Mouse (Mus musculus): ENCODE data around the gene Adipoq. TPM values are rescaled to one million over a fixed set of nuclear protein-coding genes. Genes with fewer than 3 reads are reported as not detected.
"Not testable (repeated sequence)": the region's sequence is repeated elsewhere in the genome, so short reads cannot be mapped to it uniquely, and the experiment has no call there.

Adipoq gene
- total RNA-seq, 2 experiments from 2014 or later, result not detected

DNA sequence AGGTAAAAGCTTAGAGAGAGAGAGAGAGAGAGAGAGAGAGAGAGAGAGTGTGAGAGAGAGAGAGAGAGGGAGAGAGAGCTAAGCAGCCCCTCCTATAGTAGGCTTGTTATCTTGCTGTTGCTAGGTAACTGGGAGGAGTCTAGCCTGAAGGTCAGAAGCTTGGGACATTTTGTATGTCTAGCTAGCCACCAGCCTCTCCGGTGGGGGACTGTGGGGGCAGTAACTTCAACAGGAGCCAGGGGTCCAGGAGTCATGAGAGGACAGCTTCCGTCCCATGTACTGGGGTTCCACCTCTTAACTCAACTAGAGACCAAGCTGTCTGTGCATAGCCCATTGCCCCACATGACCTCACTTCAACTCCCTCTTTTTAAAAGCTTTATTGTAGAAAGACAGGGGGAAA is 12.6 kb downstream of the Adipoq start:
- no peak for ATAC-seq (replicated peaks; ENCODE audit: poor library complexity)

DNA sequence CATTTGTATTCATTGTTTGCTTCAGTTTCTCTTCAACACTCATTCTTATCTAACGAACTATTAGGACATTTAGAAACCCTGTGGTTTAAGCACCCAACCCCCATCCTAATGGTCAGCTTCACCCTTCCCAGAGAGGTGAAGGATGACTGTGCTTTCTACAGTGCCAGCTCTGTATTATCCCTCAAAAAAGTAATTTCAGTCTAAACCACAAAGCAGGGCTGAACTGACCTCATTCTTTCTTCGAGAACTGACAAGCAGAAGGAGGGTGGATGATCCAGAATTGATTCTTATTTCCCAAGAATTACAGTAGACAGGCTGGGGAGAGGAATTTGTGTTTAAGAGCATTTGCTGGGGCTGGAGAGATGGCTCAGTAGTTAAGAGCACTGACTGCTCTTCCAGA is 13.4 kb downstream of the Adipoq start:
- ATAC-seq (replicated peaks; ENCODE audit: poor library complexity), result no peak; the same call in 1 of the 2 replicates

DNA sequence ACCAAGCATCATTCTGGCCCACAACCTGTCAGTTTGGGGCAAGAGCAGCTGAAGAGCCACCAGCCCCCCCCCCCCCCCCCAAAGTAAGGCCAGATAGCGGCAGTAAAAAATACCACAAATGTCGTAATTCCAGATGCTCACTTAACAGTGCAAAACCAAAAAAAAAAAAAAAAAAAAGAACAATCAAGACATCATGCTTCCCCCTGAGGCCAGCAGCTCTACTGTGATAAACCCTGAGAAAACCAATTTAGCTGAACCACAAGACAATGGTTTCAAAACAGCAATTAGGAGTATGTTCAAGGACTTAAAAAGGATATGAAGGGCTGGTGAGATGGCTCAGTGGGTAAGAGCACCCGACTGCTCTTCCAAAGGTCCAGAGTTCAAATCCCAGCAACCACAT is 15.8 kb downstream of the Adipoq start:
- peak; percentile 72 for ATAC-seq (replicated peaks; ENCODE audit: poor library complexity)

DNA sequence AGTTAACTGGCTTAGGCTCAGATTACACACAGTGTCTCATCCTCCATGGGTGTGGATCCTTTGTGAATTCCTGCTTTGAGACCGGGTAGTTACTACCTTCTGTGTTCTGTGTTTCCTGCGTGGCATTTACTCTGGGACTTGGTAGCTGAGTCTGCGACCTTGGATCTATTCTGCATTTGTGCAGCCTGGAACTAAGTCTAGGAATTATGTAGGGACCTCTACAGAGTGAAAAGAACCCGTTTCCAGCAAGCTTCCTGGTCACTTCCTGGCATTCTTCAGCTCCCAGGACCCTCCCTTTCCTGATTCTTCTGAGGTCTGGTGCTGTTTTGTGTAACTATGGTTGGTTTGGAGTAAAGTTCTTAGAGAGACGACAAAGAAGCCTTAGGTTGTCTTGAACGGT is 18.1 kb downstream of the Adipoq start:
- ATAC-seq (replicated peaks; ENCODE audit: poor library complexity), result no peak

DNA sequence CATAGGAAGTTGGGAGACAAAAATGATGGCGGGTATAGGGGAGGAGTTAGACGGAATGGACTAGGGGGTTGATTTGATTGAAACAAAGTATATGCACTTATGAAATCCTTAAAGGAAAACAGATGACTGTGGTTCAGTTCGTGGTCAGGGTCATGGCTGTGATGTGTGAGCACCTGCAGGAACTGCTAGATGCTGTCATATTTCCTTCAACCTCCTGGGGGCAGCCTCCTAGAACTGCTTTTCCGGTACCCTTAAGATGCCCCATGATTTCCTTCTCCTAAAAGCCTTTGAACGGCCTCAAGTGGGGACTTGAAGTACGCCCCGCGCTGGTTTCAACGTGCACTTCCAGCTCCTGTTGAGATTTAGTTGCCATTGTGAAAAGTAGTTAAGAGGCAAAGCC is 19.1 kb downstream of the Adipoq start:
- ATAC-seq (replicated peaks; ENCODE audit: poor library complexity), result peak; percentile 49

DNA sequence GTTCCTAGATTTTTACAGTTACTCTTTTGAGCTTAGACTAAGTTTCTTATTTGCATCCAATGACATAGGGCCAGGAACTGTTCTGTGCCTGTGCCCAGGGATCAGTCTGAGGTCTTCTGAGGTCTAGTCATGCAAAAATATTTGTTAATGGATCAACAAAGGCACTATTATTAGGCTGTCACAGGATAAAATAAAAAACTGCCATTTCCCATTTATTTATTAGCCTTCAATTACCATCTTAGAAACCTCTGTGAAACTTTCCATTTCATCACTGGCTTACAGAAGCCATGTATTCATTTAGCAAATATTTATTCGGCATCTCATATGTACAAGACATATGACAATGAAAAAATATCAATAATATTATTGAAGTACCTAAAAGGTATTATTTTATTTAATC is 20.3 kb downstream of the Adipoq start:
- no peak for ATAC-seq (replicated peaks; ENCODE audit: poor library complexity)

GRCm38 (mm10) chr16:23167079-23167478 is 20.7 kb downstream of the Adipoq start:
- ATAC-seq (replicated peaks; ENCODE audit: poor library complexity), result peak; percentile 51; the same call in 1 of the 2 replicates

- no peak for ATAC-seq (replicated peaks; ENCODE audit: poor library complexity)
These were observed 24.5 kb downstream of the Adipoq start for GRCm38 (mm10) chr16:23170813-23171212.

DNA sequence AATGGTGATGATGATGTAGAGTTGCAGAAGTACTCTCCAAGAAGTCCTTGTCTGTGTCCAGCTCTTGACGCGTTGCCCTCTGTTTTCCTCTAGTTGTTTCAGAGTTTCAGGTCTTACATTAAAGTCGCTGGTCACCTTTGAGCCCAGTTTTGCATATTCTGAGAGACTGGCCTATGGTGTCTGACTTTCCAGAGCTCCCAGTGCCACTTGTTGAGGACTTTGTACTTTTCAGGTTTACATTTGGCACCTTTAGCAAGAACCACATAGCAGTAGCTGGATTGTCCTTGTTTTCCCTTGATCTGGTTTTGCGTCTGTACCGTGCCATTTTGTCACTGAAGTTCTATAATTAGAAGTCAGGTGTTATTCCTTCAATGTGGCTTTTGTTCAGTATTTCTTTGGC is 27.6 kb downstream of the Adipoq start:
- no peak for ATAC-seq (replicated peaks; ENCODE audit: poor library complexity)

GRCm38 (mm10) chr16:23174855-23175254 is 28.5 kb downstream of the Adipoq start:
- ATAC-seq (replicated peaks; ENCODE audit: poor library complexity), result 0 out of 2 replicates have a peak, but pooled peaks have one; percentile 23

DNA sequence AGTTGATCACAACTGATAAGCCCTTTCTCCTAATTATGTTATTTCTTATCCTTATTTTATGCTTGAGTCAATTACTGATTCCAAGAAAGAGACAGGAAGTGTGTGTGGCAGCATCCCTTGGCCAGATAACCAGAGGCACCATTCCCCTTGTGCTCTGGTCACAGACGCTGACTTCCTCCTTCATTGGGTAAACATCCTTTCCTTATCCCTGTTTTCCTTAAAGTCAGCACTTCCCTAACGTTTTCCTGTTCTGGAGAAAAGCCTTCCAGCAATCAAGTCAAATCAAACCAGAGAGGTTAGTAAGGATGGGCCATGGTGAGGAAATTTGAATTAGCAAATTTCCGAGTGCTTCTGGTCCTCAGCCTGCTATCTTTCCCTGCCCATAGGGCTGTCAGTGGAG is 29.6 kb downstream of the Adipoq start:
- ATAC-seq (replicated peaks; ENCODE audit: poor library complexity), result no peak

DNA sequence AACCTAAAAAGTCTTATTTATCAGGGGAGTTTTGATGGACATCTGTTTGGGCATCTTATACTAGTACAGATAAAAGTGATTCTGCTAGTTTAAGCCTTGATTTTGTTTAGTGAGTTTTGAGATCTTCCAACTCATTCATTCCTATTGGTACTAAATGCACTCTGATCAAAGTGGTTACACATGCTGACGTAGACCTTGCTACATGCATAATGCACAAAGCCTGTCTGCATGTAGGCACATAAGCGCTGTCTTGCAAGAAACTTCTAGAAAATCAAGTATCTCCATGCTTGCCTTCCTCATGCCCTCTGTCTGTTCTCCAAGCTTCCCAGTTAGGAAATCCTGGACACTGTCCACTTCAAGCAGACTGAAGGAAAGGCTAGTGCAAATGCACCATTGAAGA is 31.5 kb downstream of the Adipoq start:
- ATAC-seq (replicated peaks; ENCODE audit: poor library complexity), result no peak

DNA sequence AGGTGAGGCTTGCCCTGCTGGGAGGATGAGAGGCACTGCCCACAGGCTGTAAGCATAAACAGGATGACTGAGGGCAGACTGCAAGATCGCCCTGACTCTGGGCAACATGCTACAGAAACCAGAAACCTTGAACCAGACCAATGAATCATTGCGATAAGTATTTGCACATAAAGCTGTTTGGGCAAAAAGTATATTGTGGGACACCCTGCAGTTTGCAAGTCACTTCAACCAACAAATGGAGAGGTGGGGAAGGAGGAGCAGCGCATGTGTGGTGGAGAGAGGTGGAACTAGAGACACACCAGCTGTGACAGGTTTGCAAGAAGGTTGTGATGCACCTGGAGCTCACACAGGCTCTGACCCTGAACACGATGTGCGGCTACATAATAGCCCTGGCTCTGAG is 32.5 kb downstream of the Adipoq start:
- ATAC-seq (replicated peaks; ENCODE audit: poor library complexity), result no peak

DNA sequence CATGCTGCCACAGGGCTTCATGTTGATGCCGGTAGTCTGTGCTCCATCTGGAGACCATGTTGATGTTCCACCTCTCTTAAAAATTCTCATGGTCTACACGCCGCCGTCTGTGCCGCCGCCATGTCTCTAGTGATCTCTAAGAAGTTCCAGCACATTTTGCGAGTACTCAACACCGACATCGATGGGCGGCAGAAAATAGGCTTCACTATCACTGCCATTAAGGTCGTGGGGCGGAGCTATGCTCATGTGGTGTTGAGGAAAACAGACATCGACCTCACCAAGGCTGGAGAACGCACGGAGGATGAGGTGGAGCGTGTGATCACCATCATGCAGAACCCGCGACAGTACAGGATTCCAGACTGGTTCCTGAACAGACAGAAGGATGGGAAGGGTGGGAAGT is 33.1 kb downstream of the Adipoq start:
- not testable (repeated sequence) for ATAC-seq (replicated peaks; ENCODE audit: poor library complexity)

DNA sequence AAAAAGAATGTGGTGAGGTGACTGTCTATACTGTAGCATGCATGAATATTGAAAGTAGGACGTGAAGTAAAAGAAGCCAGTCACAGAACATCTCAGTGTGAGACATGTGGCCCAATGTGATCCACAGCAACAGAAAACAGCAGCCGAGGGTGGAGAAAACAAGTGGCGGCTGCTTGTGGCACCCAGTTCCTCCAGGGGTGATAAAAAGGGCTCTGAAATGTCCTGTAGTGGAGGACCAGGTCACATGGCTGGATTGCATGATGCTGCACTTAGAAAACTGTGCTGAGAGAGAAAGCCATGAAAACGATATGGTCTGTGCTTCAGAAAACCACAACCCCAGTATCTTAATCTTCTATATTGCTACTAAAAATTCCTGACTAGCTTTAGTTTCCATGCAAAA is 34.7 kb downstream of the Adipoq start:
- peak; percentile 46 for ATAC-seq (replicated peaks; ENCODE audit: poor library complexity)

GRCm38 (mm10) chr16:23181487-23181886 is 35.2 kb downstream of the Adipoq start:
- ATAC-seq (replicated peaks; ENCODE audit: poor library complexity), result peak; percentile 49

- peak; percentile 56 for ATAC-seq (replicated peaks; ENCODE audit: poor library complexity)
These were observed 35.7 kb downstream of the Adipoq start for GRCm38 (mm10) chr16:23181942-23182597.

GRCm38 (mm10) chr16:23185824-23186223 is 39.5 kb downstream of the Adipoq start:
- peak; percentile 54 for ATAC-seq (replicated peaks; ENCODE audit: poor library complexity)

GRCm38 (mm10) chr16:23186418-23186817 is 40.1 kb downstream of the Adipoq start:
- ATAC-seq (replicated peaks; ENCODE audit: poor library complexity), result no peak

DNA sequence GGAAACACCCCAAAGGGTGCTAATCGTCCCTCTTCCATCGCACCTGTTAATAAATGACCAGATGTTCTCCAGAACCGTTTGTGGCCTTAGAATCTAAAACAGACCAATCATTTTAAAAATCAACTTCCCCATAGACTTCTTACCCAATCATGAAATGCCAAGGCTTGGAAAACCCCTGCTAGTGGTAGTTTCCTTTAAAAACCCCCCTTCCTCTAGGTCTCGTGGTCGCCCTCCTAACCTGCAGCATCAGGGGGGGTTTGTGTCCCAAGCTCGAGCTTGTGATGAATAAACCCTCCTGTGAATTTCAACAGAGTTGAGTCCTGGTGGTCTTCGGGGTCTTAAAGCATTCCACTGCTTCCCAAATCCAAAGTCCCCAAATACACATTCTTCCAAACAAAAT is 41.6 kb downstream of the Adipoq start:
- no peak for ATAC-seq (replicated peaks; ENCODE audit: poor library complexity)

DNA sequence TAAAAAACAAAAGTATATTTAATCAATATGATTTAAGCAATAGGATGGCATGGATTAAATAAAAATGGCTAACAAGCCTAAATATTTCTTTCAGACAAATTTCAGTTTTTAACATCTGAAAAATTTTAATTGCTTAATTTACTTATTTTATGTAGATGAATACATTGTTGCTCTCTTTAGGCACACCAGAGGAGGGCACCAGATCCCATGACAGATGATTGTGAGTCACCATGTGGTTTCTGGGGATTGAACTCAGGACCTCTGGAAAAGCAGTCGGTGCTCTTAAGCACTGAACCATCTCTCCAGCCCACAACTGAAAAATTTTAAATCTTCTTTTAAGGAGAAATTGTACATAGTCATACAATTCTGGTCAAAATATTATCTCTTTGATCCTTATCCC is 43.3 kb downstream of the Adipoq start:
- no peak for ATAC-seq (replicated peaks; ENCODE audit: poor library complexity)

DNA sequence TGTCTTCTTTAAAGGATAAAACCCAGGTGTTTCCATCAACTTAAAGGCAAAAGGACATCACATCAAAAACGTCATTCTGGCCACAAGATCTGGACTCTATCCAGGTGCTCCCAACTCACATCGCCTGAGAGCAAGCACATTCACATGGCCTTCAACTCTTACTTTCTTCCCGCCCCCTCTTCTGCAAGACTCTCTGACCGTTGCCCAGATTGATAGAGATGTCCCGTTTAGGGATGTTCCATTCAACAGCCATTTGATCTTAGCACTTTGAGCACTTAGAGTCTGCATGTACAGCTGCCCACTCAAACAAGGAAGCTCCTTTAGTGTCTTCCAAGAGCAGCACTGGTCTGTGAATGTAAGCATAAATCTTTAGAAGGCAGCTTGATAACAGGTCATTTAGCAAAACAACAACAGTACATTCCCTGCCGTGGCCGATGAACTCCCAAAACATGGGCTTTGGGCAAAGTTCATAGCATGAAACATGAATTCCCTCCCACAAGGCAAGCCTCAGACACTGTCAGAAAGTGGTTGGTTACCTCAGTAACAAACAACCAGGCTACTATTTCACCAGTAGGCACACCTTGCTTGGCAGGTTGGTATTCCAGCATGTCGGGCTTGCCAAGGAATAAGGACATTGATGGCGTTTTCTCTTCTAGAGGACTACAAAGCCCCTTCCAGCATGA is 45.4 kb downstream of the Adipoq start:
- ATAC-seq (replicated peaks; ENCODE audit: poor library complexity), result no peak

DNA sequence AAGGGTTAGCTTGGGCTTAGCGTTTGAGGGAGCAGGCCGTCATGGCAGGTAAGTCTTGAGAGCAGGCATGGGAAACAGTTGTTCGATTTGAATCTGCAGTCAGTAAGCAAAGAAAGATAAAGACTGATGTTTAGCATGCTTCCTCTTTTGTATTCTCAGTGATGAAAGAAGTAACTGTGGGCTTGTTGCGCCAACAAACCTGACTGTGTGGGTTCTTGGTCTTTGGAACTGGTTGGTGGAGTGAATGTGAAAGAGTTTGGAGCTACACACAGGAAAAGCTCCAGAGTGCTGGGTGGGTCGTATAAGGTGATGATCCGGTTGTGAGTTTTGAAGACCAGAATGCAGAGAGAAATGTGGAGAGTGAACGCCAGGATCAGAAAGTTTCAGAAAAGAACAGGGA is 49.3 kb downstream of the Adipoq start:
- ATAC-seq (replicated peaks; ENCODE audit: poor library complexity), result peak; percentile 83

Measured in megakaryocyte progenitor cell, adult 5-6 weeks (primary cell).